Mouse (Mus musculus) thymus, postnatal 25 days (tissue): ENCODE results near the gene Zmiz2.
A peak's percentile ranks its signal among the peaks of the same experiment; 100 is the strongest.
"Not testable (repeated sequence)": the region's sequence is repeated elsewhere in the genome, so short reads cannot be mapped to it uniquely, and the experiment has no call there.

ENCODE experiments used
- DNase-seq: peaks from one replicate; pipeline ENCODE4 v3.0.0; 2022

Zmiz2 gene

GRCm38 (mm10) chr11:6388726-6389413, at the start of gene Zmiz2:
TSS of gene Zmiz2 (plus strand) at chr11:6389074.
- peak; percentile 95 for DNase-seq

GRCm38 (mm10) chr11:6345956-6346355, 42.9 kb upstream of the Zmiz2 start:
- DNase-seq: no peak

- DNase-seq: no peak
Measured at GRCm38 (mm10) chr11:6346966-6347365, 41.9 kb upstream of the Zmiz2 start.

GRCm38 (mm10) chr11:6348681-6349200, 40.1 kb upstream of the Zmiz2 start:
- DNase-seq: no peak

GRCm38 (mm10) chr11:6349586-6349985, 39.3 kb upstream of the Zmiz2 start:
- no peak for DNase-seq

GRCm38 (mm10) chr11:6355106-6355505, 33.8 kb upstream of the Zmiz2 start:
- DNase-seq: no peak

GRCm38 (mm10) chr11:6364581-6365275, 24.1 kb upstream of the Zmiz2 start:
- DNase-seq: no peak

- DNase-seq: peak; percentile 86
Measured at GRCm38 (mm10) chr11:6365885-6366284, 23.0 kb upstream of the Zmiz2 start.

- no peak for DNase-seq
Measured at GRCm38 (mm10) chr11:6366434-6366833, 22.4 kb upstream of the Zmiz2 start.

GRCm38 (mm10) chr11:6367156-6367555, 21.7 kb upstream of the Zmiz2 start:
- DNase-seq: no peak

GRCm38 (mm10) chr11:6367986-6368385, 20.9 kb upstream of the Zmiz2 start:
- DNase-seq: not testable (repeated sequence)

- DNase-seq: no peak
Measured at GRCm38 (mm10) chr11:6371376-6372155, 17.3 kb upstream of the Zmiz2 start.

- DNase-seq: no peak
Measured at GRCm38 (mm10) chr11:6372784-6373183, 16.1 kb upstream of the Zmiz2 start.

GRCm38 (mm10) chr11:6380916-6381315, 8.0 kb upstream of the Zmiz2 start:
- DNase-seq: no peak

GRCm38 (mm10) chr11:6388126-6388725, 648 bp upstream of the Zmiz2 start:
- DNase-seq: no peak

GRCm38 (mm10) chr11:6389483-6389921, 628 bp downstream of the Zmiz2 start:
- no peak for DNase-seq

GRCm38 (mm10) chr11:6390376-6391053, 1.6 kb downstream of the Zmiz2 start:
- DNase-seq: no peak

- peak; percentile 38 for DNase-seq
Measured at GRCm38 (mm10) chr11:6391516-6392276, 2.8 kb downstream of the Zmiz2 start.

GRCm38 (mm10) chr11:6392857-6393256, 4.0 kb downstream of the Zmiz2 start:
- no peak for DNase-seq

- DNase-seq: no peak
Measured at GRCm38 (mm10) chr11:6393866-6394265, 5.0 kb downstream of the Zmiz2 start.

GRCm38 (mm10) chr11:6395565-6395964, 6.7 kb downstream of the Zmiz2 start:
- DNase-seq: no peak

- DNase-seq: no peak
Measured at GRCm38 (mm10) chr11:6398141-6398540, 9.3 kb downstream of the Zmiz2 start.
